Mouse (Mus musculus) liver, postnatal 0 days (tissue): ENCODE results near the gene Trmt2a. TPM values are rescaled to one million over a fixed set of nuclear protein-coding genes. Genes with fewer than 3 reads are reported as not detected.

ENCODE experiments used
- ATAC-seq: fragments of 200-750 bp; cut with Nextera tagmentation; 2 replicates; pipeline ENCODE4 v1.8.0; 2017; ENCODE audit warnings: mild to moderate bottlenecking, moderate library complexity
- DNase-seq: peaks from one replicate; pipeline ENCODE4 v3.0.0-alpha.2; 2016
- H3K27ac ChIP-seq: fragments of 300-500 bp; sonication (generic); 2 replicates; pipeline ENCODE4 v1.5.1; 2014; ENCODE audit warnings: antibody characterized with exemption, moderate library complexity, mild to moderate bottlenecking, low read depth
- H3K27me3 ChIP-seq: fragments of 300-500 bp; sonication (generic); 2 replicates; pipeline ENCODE4 v1.6.1; 2014; ENCODE audit warnings: low read length, control low read depth, mixed read lengths; ENCODE audit not compliant: insufficient read depth
- H3K36me3 ChIP-seq: fragments of 300-500 bp; sonication (generic); replicated peaks from 2 replicates; pipeline ENCODE4 v1.6.1; 2014; ENCODE audit warnings: mild to moderate bottlenecking, control low read depth, low read length, moderate library complexity, mixed read lengths; ENCODE audit not compliant: insufficient read depth
- H3K4me1 ChIP-seq: fragments of 300-500 bp; sonication (generic); 2 replicates; pipeline ENCODE4 v1.6.1; 2014; ENCODE audit warnings: antibody characterized with exemption, mild to moderate bottlenecking, control low read depth; ENCODE audit not compliant: insufficient read depth
- H3K4me2 ChIP-seq: fragments of 300-500 bp; sonication (generic); 2 replicates; pipeline ENCODE4 v1.6.1; 2014; ENCODE audit warnings: low read depth, mild to moderate bottlenecking, low read length, moderate library complexity, mixed read lengths
- H3K4me3 ChIP-seq: fragments of 300-500 bp; sonication (generic); 2 replicates; pipeline ENCODE4 v1.5.1; 2014; ENCODE audit warnings: low read depth, low read length
- H3K9ac ChIP-seq: fragments of 300-500 bp; sonication (generic); replicated peaks from 2 replicates; pipeline ENCODE4 v1.6.1; 2014; ENCODE audit warnings: mild to moderate bottlenecking, moderate library complexity
- H3K9me3 ChIP-seq: fragments of 300-500 bp; sonication (generic); 2 replicates; pipeline ENCODE4 v1.6.1; 2016; ENCODE audit warnings: mild to moderate bottlenecking, control low read depth, low read length, mixed read lengths
- CTCF ChIP-seq: sonication (generic); IDR thresholded peaks from 2 replicates; pipeline ENCODE4 v1.5.1; 2016; ENCODE audit warnings: antibody characterized with exemption, low read depth
- EP300 ChIP-seq: IDR thresholded peaks from 2 replicates; pipeline ENCODE4 v1.6.1; 2016; ENCODE audit warnings: antibody characterized with exemption, low read depth, mild to moderate bottlenecking
- WGBS: fragments of 180-500 bp; shearing (Covaris S2); extraction: QIAGEN DNeasy Blood & Tissue Kit; methylation state at CpG from one replicate; pipeline ENCODE4 v1.1.7; 2014; ENCODE audit not compliant: insufficient replicate concordance; 5-methylcytosine and 5-hydroxymethylcytosine counted together
- polyA plus RNA-seq: library from polyadenylated mRNA; unstranded; fragments of >200 nt; fragmentation: Nextera tagmentation; extraction: Ambion mirVana; gene quantifications from 2 replicates; pipeline ENCODE4 v1.2.1, GENCODE M21; 2015

The Trmt2a gene
- polyA plus RNA-seq, 1 experiment from 2014 or later, result 22.9 TPM

DNA sequence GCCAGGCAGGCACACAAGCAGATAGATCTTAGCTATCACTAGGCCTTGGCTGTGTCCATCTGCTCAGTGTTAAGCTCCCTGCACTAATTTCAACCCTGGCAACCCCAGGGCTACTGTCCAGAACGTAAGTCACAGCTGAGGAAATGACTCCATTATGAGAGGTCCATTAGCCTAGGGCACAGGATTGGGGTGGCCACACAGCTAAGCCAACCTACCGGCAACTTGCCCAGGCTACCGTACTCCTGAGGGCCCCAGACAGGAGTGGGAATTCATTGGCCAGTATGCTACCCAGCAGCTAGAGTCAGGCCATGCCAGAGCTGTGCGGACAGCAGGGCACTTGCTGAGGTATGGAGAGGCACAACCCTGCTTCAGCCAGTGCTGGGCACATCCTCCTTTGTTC is 19.6 kb upstream of the Trmt2a start:
- Histone ChIP-seq H3K4me1 (peaks cover 11% of the 10 kb centered on the region), H3K36me3 (peaks cover 13% of the 10 kb centered on the region; the same call in 1 of the 2 replicates), H3K9me3 (no peaks in the 10 kb centered on the region), H3K4me3 (no peak overlapping the region), H3K27ac (no peak overlapping the region), H3K4me2 (no peak overlapping the region), H3K27me3 (no peaks in the 10 kb centered on the region), H3K9ac (no peak overlapping the region)
- 84% methylated on average over 4 of the region's 4 CpGs for WGBS
- DNase-seq (no peak), ATAC-seq (no peak)
- TF ChIP-seq CTCF (no peak), EP300 (no peak)

DNA sequence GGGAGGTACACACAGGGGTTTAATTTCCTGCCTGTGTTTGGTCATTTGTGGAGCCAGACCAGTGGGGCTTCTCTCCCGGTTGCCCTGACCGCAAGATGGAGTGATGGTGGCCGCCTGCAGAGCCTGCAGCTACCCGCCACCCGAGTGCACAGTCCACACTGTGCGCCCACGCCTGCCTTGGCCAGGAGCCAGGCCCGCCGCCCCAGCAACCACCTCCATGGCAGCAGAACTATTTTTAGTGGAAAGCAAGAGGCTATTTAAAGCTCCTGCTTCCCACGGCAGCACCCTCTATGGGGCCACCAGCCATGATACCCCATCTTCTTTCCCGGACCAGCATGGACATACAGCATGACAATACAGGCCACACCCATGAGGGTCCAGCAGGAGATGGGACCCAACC is 18.9 kb upstream of the Trmt2a start:
- DNase-seq, result peak; percentile 35
- WGBS, result 55% methylated on average over 11 of the region's 11 CpGs
- Histone ChIP-seq H3K4me3 (no peak overlapping the region), H3K36me3 (peaks cover 6% of the 10 kb centered on the region; the same call in 1 of the 2 replicates), H3K4me2 (no peak overlapping the region), H3K4me1 (peaks cover 11% of the 10 kb centered on the region), H3K9ac (no peak overlapping the region), H3K9me3 (no peaks in the 10 kb centered on the region), H3K27me3 (no peaks in the 10 kb centered on the region), H3K27ac (no peak overlapping the region)
- TF ChIP-seq CTCF (no peak), EP300 (no peak)
- ATAC-seq, result no peak

GRCm38 (mm10) chr16:18230617-18231016 is 17.9 kb upstream of the Trmt2a start:
- Histone ChIP-seq H3K9ac (no peak overlapping the region), H3K4me3 (no peak overlapping the region), H3K36me3 (peaks cover 5% of the 10 kb centered on the region; the same call in 1 of the 2 replicates), H3K27me3 (no peaks in the 10 kb centered on the region), H3K4me2 (no peak overlapping the region), H3K4me1 (peaks cover 13% of the 10 kb centered on the region), H3K27ac (no peak overlapping the region), H3K9me3 (no peaks in the 10 kb centered on the region)
- 0 out of 2 replicates have a peak, but pooled peaks have one; percentile 24 for ATAC-seq
- WGBS, result 71% methylated on average over 6 of the region's 6 CpGs
- DNase-seq, result no peak
- TF ChIP-seq CTCF, result 0 out of 2 replicates have a peak, but pooled peaks have one; percentile 17
- TF ChIP-seq EP300, result no peak

GRCm38 (mm10) chr16:18231047-18231446 is 17.4 kb upstream of the Trmt2a start:
- no peak overlapping the region for H3K4me2 ChIP-seq
- ATAC-seq (no peak), DNase-seq (no peak)
- H3K27ac ChIP-seq, result no peak overlapping the region; the same call in 1 of the 2 replicates
- peaks cover 17% of the 10 kb centered on the region for H3K4me1 ChIP-seq
- H3K4me3 ChIP-seq, result no peak overlapping the region
- no peaks in the 10 kb centered on the region for H3K27me3 ChIP-seq
- no peaks in the 10 kb centered on the region for H3K9me3 ChIP-seq
- TF ChIP-seq CTCF (no peak), EP300 (no peak)
- no peak overlapping the region for H3K9ac ChIP-seq
- peaks cover 5% of the 10 kb centered on the region; the same call in 1 of the 2 replicates for H3K36me3 ChIP-seq
- 61% methylated on average over 3 of the region's 3 CpGs for WGBS

DNA sequence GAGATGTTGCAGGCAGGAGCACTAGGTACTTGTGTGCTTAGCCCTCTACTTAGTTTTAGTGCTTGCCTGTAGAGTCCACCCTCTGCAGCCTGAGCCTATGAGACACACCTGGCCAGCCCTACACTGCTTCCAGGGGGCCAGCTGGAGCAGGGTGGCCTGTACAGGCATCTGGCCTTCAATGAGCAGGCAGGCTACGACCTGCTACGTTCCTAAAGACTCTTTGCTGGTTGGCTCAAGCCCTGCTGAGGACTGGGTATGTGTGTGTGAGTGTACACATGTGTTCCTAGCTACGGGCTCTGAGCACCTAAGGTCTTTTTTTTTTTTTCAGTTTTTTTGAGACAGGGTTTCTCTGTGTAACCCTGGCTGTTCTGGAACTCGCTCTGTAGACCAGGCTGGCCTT is 17.0 kb upstream of the Trmt2a start:
- Histone ChIP-seq H3K36me3 (peaks cover 1% of the 10 kb centered on the region; the same call in 1 of the 2 replicates), H3K27me3 (no peaks in the 10 kb centered on the region), H3K4me1 (peaks cover 17% of the 10 kb centered on the region), H3K9me3 (no peaks in the 10 kb centered on the region), H3K9ac (no peak overlapping the region), H3K4me3 (no peak overlapping the region), H3K27ac (no peak overlapping the region), H3K4me2 (no peak overlapping the region)
- DNase-seq (no peak), ATAC-seq (no peak)
- TF ChIP-seq EP300, result no peak
- no peak for TF ChIP-seq CTCF
- WGBS, result 75% methylated on average over 4 of the region's 4 CpGs

- H3K27me3 ChIP-seq, result no peaks in the 10 kb centered on the region
- DNase-seq, result no peak
- ATAC-seq, result no peak
- H3K36me3 ChIP-seq, result no peaks in the 10 kb centered on the region
- H3K4me2 ChIP-seq, result no peak overlapping the region
- no peak overlapping the region for H3K4me3 ChIP-seq
- H3K9ac ChIP-seq, result no peak overlapping the region
- H3K9me3 ChIP-seq, result no peaks in the 10 kb centered on the region
- H3K4me1 ChIP-seq, result peaks cover 17% of the 10 kb centered on the region
- H3K27ac ChIP-seq, result no peak overlapping the region
- TF ChIP-seq CTCF (no peak), EP300 (no peak)
- 29% methylated on average over 1 of the region's 1 CpGs for WGBS
These were observed 15.0 kb upstream of the Trmt2a start for GRCm38 (mm10) chr16:18233451-18233850.
